In the genomic region with DNA sequence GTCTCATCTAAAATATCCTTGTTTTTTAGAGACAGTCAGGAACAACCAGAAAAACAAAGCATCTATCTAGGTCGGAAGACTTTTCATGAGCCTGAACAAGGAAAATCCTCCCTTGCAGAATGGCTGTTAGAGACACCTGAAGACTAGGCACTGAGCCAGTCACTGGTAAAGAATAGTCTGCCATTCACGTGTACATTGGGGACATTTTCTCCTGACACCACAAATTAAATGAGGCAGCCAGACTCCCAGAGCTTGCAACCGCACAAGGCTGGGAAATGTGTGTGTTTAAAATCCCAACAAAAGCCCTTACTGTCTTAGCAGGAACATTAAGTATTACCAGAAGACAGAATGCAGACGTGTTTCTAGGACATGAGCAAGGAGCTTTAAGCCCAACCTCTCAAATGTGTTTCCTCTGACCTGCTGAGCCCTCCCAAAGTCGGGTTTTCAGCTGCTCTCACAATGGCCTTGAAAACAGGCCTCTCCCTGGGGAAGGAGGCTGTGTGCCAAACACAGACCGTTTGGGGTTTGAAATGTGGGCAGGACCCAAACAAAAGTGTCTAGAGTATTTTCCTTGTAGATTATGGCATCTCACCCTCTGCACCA, we compare ENCODE assay signal across 14 mouse cellular contexts. TPM values are rescaled to one million over a fixed set of nuclear protein-coding genes. Genes with fewer than 3 reads are reported as not detected.
A peak's percentile ranks its signal among the peaks of the same experiment; 100 is the strongest.
DNase-seq lines count a peak whose midpoint lies in the region; ATAC-seq lines count a peak whose summit lies in the region.
"Had no signal": no experiment of that assay in that cellular context is flagged by ENCODE, and none has a peak within 500 bp of the region (broad histone marks: within the 10 kb centered on the region; RNA-seq: fewer than 3 reads in every experiment).

No protein-coding gene starts in this region.

- H3K4me3 ChIP-seq in forebrain, embryonic 12.5 days (replicated peaks): no peak overlapping the region
- H3K4me3 ChIP-seq in forebrain, embryonic 11.5 days (ENCODE audit: low read depth, low read length): no peak overlapping the region
- no peak overlapping the region for H3K4me3 ChIP-seq in limb, embryonic 12.5 days (replicated peaks)
- H3K4me3 ChIP-seq in limb, embryonic 10.5 days: no peak overlapping the region
- H3K4me3 ChIP-seq: embryonic facial prominence, embryonic 15.5 days; midbrain, embryonic 12.5 days had no signal

- no peaks in the 10 kb centered on the region for H3K36me3 ChIP-seq in forebrain, embryonic 12.5 days (replicated peaks)
- no peaks in the 10 kb centered on the region for H3K36me3 ChIP-seq in forebrain, embryonic 11.5 days (ENCODE audit: control insufficient read depth, insufficient read depth, low read length)
- H3K36me3 ChIP-seq in limb, embryonic 12.5 days: no peaks in the 10 kb centered on the region
- no peaks in the 10 kb centered on the region for H3K36me3 ChIP-seq in limb, embryonic 10.5 days
- H3K36me3 ChIP-seq: embryonic facial prominence, embryonic 15.5 days; midbrain, embryonic 12.5 days had no signal

- WGBS in forebrain, embryonic 12.5 days: 23% methylated on average over 6 of the region's 6 CpGs
- WGBS in forebrain, embryonic 11.5 days: 42% methylated on average over 6 of the region's 6 CpGs
- 40% methylated on average over 6 of the region's 6 CpGs for WGBS in limb, embryonic 12.5 days
- 60% methylated on average over 6 of the region's 6 CpGs for WGBS in limb, embryonic 10.5 days

- no peak overlapping the region for H3K4me2 ChIP-seq in forebrain, embryonic 12.5 days
- H3K4me2 ChIP-seq in forebrain, embryonic 11.5 days (ENCODE audit: low read depth, low read length, severe bottlenecking): no peak overlapping the region
- H3K4me2 ChIP-seq in limb, embryonic 12.5 days: no peak overlapping the region
- H3K4me2 ChIP-seq: embryonic facial prominence, embryonic 15.5 days; midbrain, embryonic 12.5 days had no signal

- H3K4me1 ChIP-seq in forebrain, embryonic 12.5 days: peaks cover 6% of the 10 kb centered on the region; the same call in 1 of the 2 replicates
- H3K4me1 ChIP-seq in forebrain, embryonic 11.5 days (replicated peaks; ENCODE audit: control insufficient read depth, insufficient read depth, low read length): no peaks in the 10 kb centered on the region
- H3K4me1 ChIP-seq in limb, embryonic 12.5 days (replicated peaks): 0 out of 2 replicates have a peak, but pooled peaks cover 4% of the 10 kb centered on the region
- 0 out of 2 replicates have a peak, but pooled peaks cover 2% of the 10 kb centered on the region for H3K4me1 ChIP-seq in limb, embryonic 10.5 days

- DNase-seq in forebrain, embryonic 11.5 days (ENCODE audit: low spot score): no peak
- no peak for DNase-seq in limb, embryonic 10.5 days (ENCODE audit: low spot score)
- DNase-seq in adrenal gland, postnatal 25 days: peak; percentile 43
- peak; percentile 19 for DNase-seq in ovary, postnatal 14 days (ENCODE audit: low spot score)
- no peak for DNase-seq in urinary bladder, postnatal 25 days (ENCODE audit: low spot score)
- DNase-seq: heart, postnatal 36 days; thymus, postnatal 4 days had no signal

- no peak for ATAC-seq in forebrain, embryonic 12.5 days (ENCODE audit: low FRiP score)
- ATAC-seq in forebrain, embryonic 11.5 days (replicated peaks; ENCODE audit: low FRiP score): no peak
- ATAC-seq in limb, embryonic 12.5 days (ENCODE audit: insufficient number of reproducible peaks, insufficient read depth, low FRiP score, low TSS enrichment, low read depth): peak; percentile 52; the same call in 1 of the 2 replicates
- ATAC-seq in monocyte, adult 5-6 weeks (replicated peaks; ENCODE audit: insufficient number of reproducible peaks, low FRiP score, low TSS enrichment, poor library complexity, severe bottlenecking): no peak

- H3K27me3 ChIP-seq in forebrain, embryonic 12.5 days: no peaks in the 10 kb centered on the region
- no peaks in the 10 kb centered on the region for H3K27me3 ChIP-seq in forebrain, embryonic 11.5 days (ENCODE audit: control insufficient read depth, insufficient read depth, low read length)
- H3K27me3 ChIP-seq in limb, embryonic 12.5 days: no peaks in the 10 kb centered on the region
- no peaks in the 10 kb centered on the region for H3K27me3 ChIP-seq in limb, embryonic 10.5 days (ENCODE audit: low read depth, poor library complexity, severe bottlenecking)
- H3K27me3 ChIP-seq: embryonic facial prominence, embryonic 15.5 days; midbrain, embryonic 12.5 days had no signal

- no peaks in the 10 kb centered on the region for H3K9me3 ChIP-seq in forebrain, embryonic 12.5 days
- H3K9me3 ChIP-seq in forebrain, embryonic 11.5 days (ENCODE audit: control insufficient read depth, low read length): no peaks in the 10 kb centered on the region
- H3K9me3 ChIP-seq in limb, embryonic 12.5 days: no peaks in the 10 kb centered on the region
- H3K9me3 ChIP-seq in limb, embryonic 10.5 days (replicated peaks): no peaks in the 10 kb centered on the region
- H3K9me3 ChIP-seq: embryonic facial prominence, embryonic 15.5 days; midbrain, embryonic 12.5 days had no signal

- 0 out of 2 replicates have a peak overlapping the region, but pooled peaks have one; percentile 27 for H3K27ac ChIP-seq in forebrain, embryonic 12.5 days
- no peak overlapping the region for H3K27ac ChIP-seq in forebrain, embryonic 11.5 days (ENCODE audit: low read depth, low read length)
- H3K27ac ChIP-seq in limb, embryonic 12.5 days: 0 out of 2 replicates have a peak overlapping the region, but pooled peaks have one; percentile 57
- H3K27ac ChIP-seq in limb, embryonic 10.5 days: no peak overlapping the region
- H3K27ac ChIP-seq: embryonic facial prominence, embryonic 15.5 days; midbrain, embryonic 12.5 days had no signal

- no peak overlapping the region for H3K9ac ChIP-seq in forebrain, embryonic 12.5 days
- H3K9ac ChIP-seq in forebrain, embryonic 11.5 days (ENCODE audit: low read length): no peak overlapping the region
- no peak overlapping the region for H3K9ac ChIP-seq in limb, embryonic 12.5 days (replicated peaks)
- H3K9ac ChIP-seq: embryonic facial prominence, embryonic 15.5 days; midbrain, embryonic 12.5 days had no signal

RNA-seq across cellular contexts. Expression of a gene that starts 33.7 kb away (rescaled TPM):
- polyA plus RNA-seq in forebrain, embryonic 12.5 days (2016; fragmentation: Nextera tagmentation; extraction: Ambion mirVana): 0.46 and 0.81 TPM in 2 replicates
- 0.09 and 0.15 TPM in 2 replicates for polyA plus RNA-seq in forebrain, embryonic 11.5 days (2014; fragmentation: Nextera tagmentation; extraction: Ambion mirVana)
- polyA plus RNA-seq in limb, embryonic 12.5 days (2016; fragmentation: Nextera tagmentation; extraction: Ambion mirVana): 0.30 and 0.37 TPM in 2 replicates
- polyA plus RNA-seq in limb, embryonic 10.5 days (2016; fragmentation: Nextera tagmentation; extraction: Ambion mirVana): 0.09 TPM in 2 replicates
- 1.7 and 2.6 TPM in 2 replicates for total RNA-seq in adrenal gland, postnatal 25 days (2021)
- not detected in 3 replicates for total RNA-seq in monocyte, adult 5-6 weeks (2017)
- total RNA-seq: granulocyte monocyte progenitor cell, adult 5-6 weeks had no signal
- polyA plus RNA-seq: spleen, adult 2 months had no signal

Comparison
In these comparisons a context has a peak if more than half of its experiments do, and no peak if none do; other contexts are left out.
1. H3K27ac ChIP-seq: peak in forebrain, embryonic 12.5 days (single experiment) and limb, embryonic 12.5 days (single experiment); none in forebrain, embryonic 11.5 days (single experiment) and limb, embryonic 10.5 days (single experiment).
2. DNase-seq: peak in adrenal gland, postnatal 25 days (single experiment) and ovary, postnatal 14 days (single experiment); none in forebrain, embryonic 11.5 days (single experiment), limb, embryonic 10.5 days (single experiment) and urinary bladder, postnatal 25 days (single experiment).